Mouse (Mus musculus): ENCODE results near the gene Gpd2. TPM values are rescaled to one million over a fixed set of nuclear protein-coding genes. Genes with fewer than 3 reads are reported as not detected.

Gpd2 gene
- 25.7 and 28.0 TPM in 2 replicates for polyA plus RNA-seq (2015; fragmentation: Nextera tagmentation; extraction: Ambion mirVana)

DNA sequence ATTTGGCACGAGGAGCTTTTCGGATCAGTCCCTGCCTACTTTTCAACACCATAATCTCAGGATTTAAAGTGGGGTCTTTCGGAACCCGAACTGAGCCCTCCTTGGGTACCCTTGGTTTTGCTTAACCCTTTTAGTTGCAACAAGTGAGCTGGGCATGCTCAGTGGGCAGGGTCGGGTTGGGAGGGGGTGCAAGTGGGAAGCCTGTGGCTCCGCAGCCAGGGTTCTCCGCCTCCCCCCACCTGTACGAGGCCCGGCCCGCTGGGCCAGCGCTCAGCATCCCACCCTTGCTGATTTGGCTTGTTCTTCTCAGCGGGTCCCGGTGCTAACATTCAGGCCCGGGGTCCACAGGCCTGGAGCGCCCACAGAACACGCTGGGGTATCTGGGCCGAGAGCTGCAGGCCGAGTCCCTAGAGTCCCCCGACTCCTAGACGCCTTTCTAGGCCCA is at the start of gene Gpd2:
Gene Gpd2 (plus strand): TSS at position 161 of the 445 bp plus-strand sequence.
- no peaks in the 10 kb centered on the region for H3K36me3 ChIP-seq
- no peaks in the 10 kb centered on the region for H3K9me3 ChIP-seq
- peak within 1 kb of the TSS; percentile 61 for H3K9ac ChIP-seq
- peak within 1 kb of the TSS; percentile 27 for H3K27ac ChIP-seq (replicated peaks)
- WGBS, result 7% methylated on average over 20 of the region's 20 CpGs
- H3K4me2 ChIP-seq, result peak within 1 kb of the TSS; percentile 98
- H3K27me3 ChIP-seq, result 0 out of 2 replicates have a peak, but pooled peaks cover 6% of the 10 kb centered on the region
- peaks cover 16% of the 10 kb centered on the region for H3K4me1 ChIP-seq (replicated peaks)
- peak within 1 kb of the TSS; percentile 61 for H3K4me3 ChIP-seq
- ATAC-seq (ENCODE audit: low FRiP score, low read depth), result peak; percentile 72

DNA sequence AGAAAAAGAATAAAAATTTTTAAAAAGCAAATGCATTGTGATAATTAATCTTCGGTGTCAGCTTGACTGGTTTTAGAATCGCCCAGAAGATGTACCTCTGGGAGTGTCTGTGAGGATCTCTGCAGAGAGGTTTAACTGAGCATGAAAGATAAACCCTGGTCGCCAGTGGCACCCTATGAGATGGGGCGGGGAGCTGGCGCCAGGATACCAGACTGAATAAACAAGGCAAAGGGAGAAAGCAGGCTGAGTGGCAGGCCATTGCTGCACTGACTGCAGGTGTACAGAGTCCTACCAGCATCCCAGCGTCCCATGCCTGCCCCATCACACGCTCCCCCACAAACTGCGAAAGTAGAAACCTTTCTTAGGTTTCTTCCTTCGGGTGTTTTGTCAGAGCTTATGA is 49.2 kb upstream of the Gpd2 start:
- Histone ChIP-seq H3K27ac (replicated peaks) (no peak overlapping the region), H3K36me3 (no peaks in the 10 kb centered on the region), H3K4me2 (no peak overlapping the region), H3K9ac (no peak overlapping the region), H3K4me1 (replicated peaks) (no peaks in the 10 kb centered on the region), H3K9me3 (no peaks in the 10 kb centered on the region), H3K4me3 (no peak overlapping the region), H3K27me3 (no peaks in the 10 kb centered on the region)
- no peak for ATAC-seq (ENCODE audit: low FRiP score, low read depth)
- 64% methylated on average over 9 of the region's 9 CpGs for WGBS

DNA sequence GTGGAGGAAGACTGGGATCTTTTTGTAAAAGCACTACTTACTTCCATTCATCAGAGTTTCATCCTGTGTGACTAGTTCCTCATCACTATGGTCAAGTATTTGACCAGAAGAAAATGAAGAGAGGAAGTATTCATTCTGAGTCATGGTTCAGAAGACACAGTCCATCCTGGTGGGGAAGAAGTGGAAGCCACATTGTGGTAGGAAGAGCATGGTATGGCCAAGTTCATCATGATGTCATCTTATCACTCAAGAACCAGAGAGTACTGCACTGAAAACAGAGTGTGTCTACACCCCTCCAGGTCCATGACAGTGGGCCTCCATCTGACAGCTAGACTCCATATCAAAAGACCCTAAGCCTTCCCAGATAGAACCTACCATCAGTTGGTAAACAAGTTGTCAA is 46.6 kb upstream of the Gpd2 start:
- no peak for ATAC-seq (ENCODE audit: low FRiP score, low read depth)
- Histone ChIP-seq H3K9me3 (no peaks in the 10 kb centered on the region), H3K27me3 (no peaks in the 10 kb centered on the region), H3K4me1 (replicated peaks) (no peaks in the 10 kb centered on the region), H3K9ac (no peak overlapping the region), H3K4me2 (no peak overlapping the region), H3K36me3 (no peaks in the 10 kb centered on the region), H3K4me3 (no peak overlapping the region), H3K27ac (replicated peaks) (no peak overlapping the region)

DNA sequence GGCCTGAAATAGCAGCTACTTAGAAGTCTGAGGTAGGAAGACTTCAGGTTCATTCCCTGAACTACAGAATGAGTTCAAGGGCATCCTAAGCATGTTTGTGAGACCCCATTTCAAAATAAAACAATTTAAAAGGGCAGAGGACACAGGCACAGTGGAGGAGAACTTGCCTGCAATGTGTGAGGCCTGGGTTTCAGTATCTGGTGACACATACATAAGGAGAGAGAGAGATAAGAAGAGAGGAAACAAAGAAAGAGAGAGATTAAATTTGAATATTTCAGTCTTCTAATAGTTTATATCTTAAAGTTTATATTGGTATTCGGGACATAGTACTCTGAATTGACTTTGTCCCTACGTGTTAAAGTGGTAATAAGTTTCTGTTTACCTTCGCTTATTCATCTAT is 38.4 kb upstream of the Gpd2 start:
- no peaks in the 10 kb centered on the region for H3K4me1 ChIP-seq (replicated peaks)
- no peak for ATAC-seq (ENCODE audit: low FRiP score, low read depth)
- no peaks in the 10 kb centered on the region for H3K27me3 ChIP-seq
- whole genome bisulfite sequencing, result 97% methylated on average over 3 of the region's 3 CpGs
- no peaks in the 10 kb centered on the region for H3K36me3 ChIP-seq
- no peak overlapping the region for H3K4me2 ChIP-seq
- no peaks in the 10 kb centered on the region for H3K9me3 ChIP-seq
- H3K9ac ChIP-seq, result no peak overlapping the region
- no peak overlapping the region for H3K4me3 ChIP-seq
- no peak overlapping the region for H3K27ac ChIP-seq (replicated peaks)

DNA sequence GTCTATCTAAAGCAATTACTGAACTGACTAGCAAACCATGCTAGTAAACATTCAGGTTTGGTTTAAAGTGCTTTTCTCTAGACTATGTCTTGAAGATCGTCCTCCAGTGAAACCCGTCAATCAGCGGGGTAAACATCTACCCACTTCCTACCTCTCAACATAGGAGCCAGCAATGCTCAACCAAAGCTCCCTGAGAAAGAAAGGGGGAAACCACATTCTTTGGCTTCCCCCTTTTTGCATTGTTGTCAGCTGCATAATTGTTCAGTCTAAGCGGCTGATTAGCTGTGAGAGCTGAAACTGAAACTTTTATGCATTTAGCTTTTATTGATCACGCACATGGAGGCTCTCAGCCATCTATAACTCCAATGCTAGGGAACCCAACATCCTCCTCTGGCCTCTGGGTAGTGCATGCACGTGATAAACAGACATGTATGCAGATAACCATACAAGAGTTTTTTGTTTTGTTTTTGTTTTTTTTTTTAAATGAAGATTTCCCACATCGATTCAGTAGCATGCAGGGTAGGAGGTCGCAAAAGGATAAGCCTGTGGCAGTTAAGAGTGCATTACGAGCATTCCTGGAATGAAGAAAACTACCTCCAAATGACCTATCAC is 28.9 kb upstream of the Gpd2 start:
- H3K27ac ChIP-seq (replicated peaks), result no peak overlapping the region
- WGBS, result 89% methylated on average over 9 of the region's 9 CpGs
- H3K9me3 ChIP-seq, result peaks cover 6% of the 10 kb centered on the region; the same call in 1 of the 2 replicates
- no peaks in the 10 kb centered on the region for H3K36me3 ChIP-seq
- no peaks in the 10 kb centered on the region for H3K27me3 ChIP-seq
- H3K4me1 ChIP-seq (replicated peaks), result no peaks in the 10 kb centered on the region
- no peak for ATAC-seq (ENCODE audit: low FRiP score, low read depth)
- H3K4me3 ChIP-seq, result no peak overlapping the region
- H3K9ac ChIP-seq, result no peak overlapping the region
- H3K4me2 ChIP-seq, result no peak overlapping the region

DNA sequence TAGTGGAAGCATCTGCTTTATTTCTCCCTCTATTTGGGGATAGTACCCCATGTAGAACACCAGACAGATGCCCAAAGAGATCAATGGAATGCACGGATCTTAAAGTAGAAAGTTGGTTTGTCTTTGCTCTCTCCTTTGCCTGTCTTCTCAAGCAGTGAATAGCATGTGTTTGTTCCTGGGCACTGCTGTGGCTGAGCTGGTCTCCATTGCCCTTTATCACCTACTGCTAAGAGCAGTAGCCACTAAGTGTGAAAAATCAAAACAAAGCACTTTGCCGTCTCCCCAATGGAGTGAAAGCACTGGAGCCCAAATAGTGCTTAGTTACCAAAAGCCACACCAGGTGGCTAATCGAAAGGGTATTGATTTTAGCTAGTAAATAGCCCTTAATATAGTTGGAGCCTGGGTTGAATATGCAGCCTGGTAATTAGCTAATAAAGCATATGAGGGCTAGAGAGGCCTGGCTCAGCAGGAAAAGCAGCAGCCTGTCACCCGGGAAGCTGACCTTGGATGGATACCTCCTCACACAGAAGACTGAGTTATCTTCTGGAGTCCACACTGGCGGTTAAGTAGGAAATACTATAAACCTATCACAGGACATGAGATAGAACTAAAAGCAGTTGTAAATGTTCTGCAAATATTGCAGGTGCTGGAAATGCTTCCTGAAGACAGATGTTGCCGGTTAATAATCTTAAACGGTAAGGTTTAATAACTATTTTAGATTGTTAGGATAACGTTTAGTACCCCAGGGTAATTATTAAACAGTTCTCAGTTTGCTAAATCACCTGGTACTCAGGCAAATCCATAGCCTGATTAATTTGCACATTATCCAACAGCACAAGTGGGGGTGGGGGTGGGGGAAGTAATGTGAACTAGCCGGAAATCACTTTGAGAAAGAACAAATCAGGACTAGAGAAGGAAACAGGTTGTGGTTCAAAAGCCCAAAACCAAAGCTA is 26.1 kb upstream of the Gpd2 start:
- 64% methylated on average over 9 of the region's 9 CpGs for WGBS
- Histone ChIP-seq H3K9me3 (peaks cover 6% of the 10 kb centered on the region; the same call in 1 of the 2 replicates), H3K4me2 (no peak overlapping the region), H3K4me3 (no peak overlapping the region), H3K9ac (no peak overlapping the region), H3K4me1 (replicated peaks) (no peaks in the 10 kb centered on the region), H3K36me3 (no peaks in the 10 kb centered on the region), H3K27me3 (no peaks in the 10 kb centered on the region), H3K27ac (replicated peaks) (no peak overlapping the region)
- no peak for ATAC-seq (ENCODE audit: low FRiP score, low read depth)

DNA sequence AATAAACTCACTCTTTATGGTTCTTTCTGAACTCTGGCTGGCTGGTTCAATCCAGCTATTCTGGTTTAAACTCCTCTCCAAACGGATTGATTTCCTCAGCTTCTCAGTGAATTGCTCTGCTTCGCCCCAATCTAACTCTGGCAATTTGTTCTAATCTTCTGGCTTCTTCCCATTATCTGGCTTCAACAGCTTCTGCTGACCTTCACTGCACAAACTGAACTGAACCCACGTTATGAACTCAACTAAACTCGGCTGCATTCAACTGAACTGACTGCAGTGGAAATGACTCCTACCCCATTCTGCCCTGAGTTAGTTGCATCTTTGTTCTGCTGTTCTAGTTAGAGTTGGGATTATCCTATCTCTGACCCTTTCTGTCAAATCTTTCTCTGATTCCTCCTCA is 24.1 kb upstream of the Gpd2 start:
- Histone ChIP-seq H3K4me2 (no peak overlapping the region), H3K9ac (no peak overlapping the region), H3K27me3 (no peaks in the 10 kb centered on the region), H3K9me3 (peaks cover 6% of the 10 kb centered on the region; the same call in 1 of the 2 replicates), H3K27ac (replicated peaks) (no peak overlapping the region), H3K4me3 (no peak overlapping the region), H3K36me3 (no peaks in the 10 kb centered on the region), H3K4me1 (replicated peaks) (no peaks in the 10 kb centered on the region)
- WGBS, result 89% methylated on average over 4 of the region's 4 CpGs
- ATAC-seq (ENCODE audit: low FRiP score, low read depth), result no peak

DNA sequence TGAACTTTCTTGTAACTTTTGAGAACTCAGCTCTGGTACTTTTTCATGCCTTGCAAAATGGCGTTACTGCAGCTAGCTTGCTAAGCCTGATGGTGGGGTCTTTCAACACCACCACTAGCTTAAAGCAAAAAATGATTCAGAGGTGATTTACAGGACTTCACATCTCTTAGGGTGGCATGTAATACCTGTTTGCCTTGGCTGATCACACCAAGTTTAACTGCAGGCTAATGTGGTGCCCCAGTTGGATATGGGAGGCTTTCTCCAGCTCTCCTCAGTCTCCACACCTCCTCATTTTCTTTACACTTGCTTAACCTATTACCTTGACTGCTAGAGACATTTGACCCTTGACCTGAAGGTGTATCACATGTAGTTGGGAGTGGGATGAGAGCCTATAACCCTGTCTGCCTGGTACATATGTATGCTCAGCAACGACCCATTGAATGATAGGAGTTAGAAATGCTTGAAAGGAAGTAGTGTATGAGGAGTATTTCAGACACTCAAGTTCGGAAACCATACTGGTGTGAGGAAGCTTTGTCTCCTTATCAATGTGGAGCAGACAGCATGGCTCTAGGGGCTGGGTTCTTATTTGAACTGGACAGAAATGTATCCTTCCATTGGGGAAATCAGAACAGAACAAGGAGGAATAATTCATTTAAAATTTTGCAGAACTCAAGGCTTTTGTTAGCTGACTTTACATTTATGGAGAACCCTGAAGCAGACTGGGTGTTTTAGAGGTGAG is 14.0 kb upstream of the Gpd2 start:
- 80% methylated on average over 3 of the region's 3 CpGs for WGBS
- H3K9ac ChIP-seq, result no peak overlapping the region
- no peak overlapping the region for H3K4me3 ChIP-seq
- no peak overlapping the region for H3K4me2 ChIP-seq
- H3K9me3 ChIP-seq, result no peaks in the 10 kb centered on the region
- ATAC-seq (ENCODE audit: low FRiP score, low read depth), result no peak
- H3K4me1 ChIP-seq (replicated peaks), result no peaks in the 10 kb centered on the region
- H3K27ac ChIP-seq (replicated peaks), result no peak overlapping the region
- H3K27me3 ChIP-seq, result peaks cover 12% of the 10 kb centered on the region; the same call in 1 of the 2 replicates
- no peaks in the 10 kb centered on the region for H3K36me3 ChIP-seq

DNA sequence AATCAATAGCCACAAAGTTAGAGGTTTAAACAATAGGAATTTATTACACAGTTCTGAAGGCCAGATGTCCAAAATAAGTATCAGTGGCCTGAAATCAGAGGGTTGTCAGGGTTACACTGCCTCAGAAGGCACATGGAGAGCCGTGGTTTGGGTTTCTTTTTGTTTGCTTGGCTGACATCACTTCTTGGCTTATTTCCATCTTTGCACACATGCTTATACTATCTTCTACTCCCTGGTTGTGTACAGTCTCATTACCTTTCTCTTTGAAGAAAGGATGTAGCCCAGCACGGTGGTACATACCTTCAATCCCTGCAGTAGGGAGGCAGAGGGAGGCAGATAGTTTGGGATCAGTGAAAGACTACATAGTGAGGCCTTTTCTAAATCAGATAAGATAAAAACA is 12.2 kb upstream of the Gpd2 start:
- 61% methylated on average over 2 of the region's 2 CpGs for WGBS
- no peak for ATAC-seq (ENCODE audit: low FRiP score, low read depth)

DNA sequence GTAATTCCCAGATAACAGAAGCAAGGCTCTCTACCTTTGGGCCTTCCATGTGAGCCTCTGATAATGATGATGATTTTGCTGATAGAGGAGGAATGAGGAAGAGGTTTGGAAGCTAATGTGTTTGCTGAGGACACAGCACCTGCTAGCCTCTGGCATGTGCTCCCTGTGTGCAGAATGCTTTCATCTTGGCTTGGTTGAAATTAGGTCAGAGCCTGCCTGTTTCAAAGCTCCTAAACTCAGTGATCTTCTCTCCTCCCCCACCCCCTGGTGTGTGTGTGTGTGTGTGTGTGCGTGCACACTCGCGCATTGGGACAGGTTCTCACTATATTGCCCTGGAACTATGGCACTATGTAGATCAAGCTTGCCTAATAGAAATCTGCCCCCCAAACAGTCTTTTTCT is 10.0 kb upstream of the Gpd2 start:
- H3K4me2 ChIP-seq, result no peak overlapping the region
- H3K9me3 ChIP-seq, result no peaks in the 10 kb centered on the region
- H3K4me3 ChIP-seq, result no peak overlapping the region
- ATAC-seq (ENCODE audit: low FRiP score, low read depth), result no peak
- no peaks in the 10 kb centered on the region for H3K4me1 ChIP-seq (replicated peaks)
- no peaks in the 10 kb centered on the region for H3K36me3 ChIP-seq
- no peak overlapping the region for H3K9ac ChIP-seq
- 94% methylated on average over 3 of the region's 3 CpGs for WGBS
- H3K27me3 ChIP-seq, result peaks cover 12% of the 10 kb centered on the region; the same call in 1 of the 2 replicates
- no peak overlapping the region for H3K27ac ChIP-seq (replicated peaks)

More for the DNA sequence above, 12.2 kb upstream of the Gpd2 start:
- Histone ChIP-seq H3K36me3 (no peaks in the 10 kb centered on the region), H3K27ac (replicated peaks) (no peak overlapping the region), H3K4me2 (no peak overlapping the region), H3K4me3 (no peak overlapping the region), H3K9me3 (no peaks in the 10 kb centered on the region), H3K4me1 (replicated peaks) (no peaks in the 10 kb centered on the region), H3K27me3 (peaks cover 12% of the 10 kb centered on the region; the same call in 1 of the 2 replicates), H3K9ac (no peak overlapping the region)

DNA sequence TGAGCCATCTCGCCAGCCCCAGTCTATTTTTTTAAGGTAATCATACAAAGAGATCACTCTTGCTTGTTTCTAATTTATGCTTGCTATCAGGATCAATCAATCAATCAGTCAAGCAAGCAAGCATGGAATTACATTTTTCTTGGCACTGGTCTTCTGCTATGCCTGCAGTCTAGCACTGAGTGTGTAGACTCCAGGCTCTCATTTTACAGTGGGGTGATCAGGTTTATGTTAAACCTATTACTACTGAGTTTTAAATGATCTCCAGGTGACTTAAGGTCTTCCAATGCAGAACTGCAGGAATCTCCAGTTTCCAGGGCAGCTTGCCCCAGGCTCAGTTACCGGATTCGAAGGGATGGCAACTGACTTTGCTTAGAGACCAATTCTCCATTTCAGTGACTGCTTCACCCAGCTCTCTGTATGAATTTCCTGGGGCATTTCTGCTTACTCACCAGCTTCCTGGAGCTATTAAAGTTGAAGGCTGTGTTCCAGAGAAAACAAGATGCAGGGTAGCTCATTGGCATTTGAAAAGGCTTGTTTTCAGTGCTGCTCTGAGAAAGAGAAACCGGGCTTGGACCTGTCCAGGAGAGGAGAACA is 7.7 kb upstream of the Gpd2 start:
- no peaks in the 10 kb centered on the region for H3K4me1 ChIP-seq (replicated peaks)
- no peak overlapping the region for H3K9ac ChIP-seq
- H3K4me2 ChIP-seq, result no peak overlapping the region
- H3K27ac ChIP-seq (replicated peaks), result no peak overlapping the region
- no peaks in the 10 kb centered on the region for H3K9me3 ChIP-seq
- no peaks in the 10 kb centered on the region for H3K36me3 ChIP-seq
- H3K27me3 ChIP-seq, result 0 out of 2 replicates have a peak, but pooled peaks cover 3% of the 10 kb centered on the region
- 53% methylated on average over 4 of the region's 4 CpGs for WGBS
- no peak overlapping the region for H3K4me3 ChIP-seq
- no peak for ATAC-seq (ENCODE audit: low FRiP score, low read depth)
